Mouse (Mus musculus): ENCODE measurements around the gene Fmr1.
"Not testable (repeated sequence)": the region's sequence is repeated elsewhere in the genome, so short reads cannot be mapped to it uniquely, and the experiment has no call there.

Fmr1 gene

DNA sequence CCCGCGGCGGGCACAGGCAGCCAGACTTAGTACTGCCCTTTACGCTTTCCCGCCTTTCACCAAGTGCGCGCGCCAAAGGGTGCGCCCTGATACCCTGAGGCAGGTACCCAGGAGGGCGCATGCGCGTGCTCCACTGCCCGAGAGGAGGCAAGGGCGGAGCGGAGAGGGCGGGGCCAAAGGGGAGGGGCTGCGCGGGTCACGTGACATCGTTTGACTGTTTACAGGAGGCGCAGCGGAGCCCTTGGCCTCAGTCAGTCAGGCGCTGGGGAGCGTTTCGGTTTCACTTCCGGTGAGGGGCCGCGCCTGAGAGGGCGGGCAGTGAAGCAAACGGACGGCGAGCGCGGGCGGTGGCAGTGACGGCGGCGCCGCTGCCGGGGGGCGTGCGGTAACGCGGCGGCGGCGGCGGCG is at the start of gene Fmr1:
Gene Fmr1 (plus strand): TSS at position 209 of the 408 bp plus-strand sequence.
- DNase-seq = peak; percentile 97

DNA sequence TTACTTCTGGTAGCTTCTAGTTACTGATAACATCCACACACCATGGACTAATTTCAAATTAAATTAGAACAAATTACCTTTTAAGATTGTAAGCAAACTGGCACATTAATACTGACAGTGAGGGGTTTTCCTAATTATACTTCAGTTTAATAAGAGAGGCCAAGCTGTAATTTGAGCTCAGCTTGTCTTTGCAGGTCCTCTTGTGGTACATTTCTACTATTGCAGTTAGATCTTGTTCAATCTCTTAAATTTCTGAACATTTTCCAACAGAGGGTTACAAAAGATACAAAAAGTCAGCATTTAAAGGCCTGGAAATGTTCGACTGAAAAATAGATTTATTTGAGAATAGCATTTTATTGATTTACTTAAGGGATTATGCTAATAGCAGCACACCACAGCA is 36.7 kb upstream of the Fmr1 start:
- no peak for DNase-seq

DNA sequence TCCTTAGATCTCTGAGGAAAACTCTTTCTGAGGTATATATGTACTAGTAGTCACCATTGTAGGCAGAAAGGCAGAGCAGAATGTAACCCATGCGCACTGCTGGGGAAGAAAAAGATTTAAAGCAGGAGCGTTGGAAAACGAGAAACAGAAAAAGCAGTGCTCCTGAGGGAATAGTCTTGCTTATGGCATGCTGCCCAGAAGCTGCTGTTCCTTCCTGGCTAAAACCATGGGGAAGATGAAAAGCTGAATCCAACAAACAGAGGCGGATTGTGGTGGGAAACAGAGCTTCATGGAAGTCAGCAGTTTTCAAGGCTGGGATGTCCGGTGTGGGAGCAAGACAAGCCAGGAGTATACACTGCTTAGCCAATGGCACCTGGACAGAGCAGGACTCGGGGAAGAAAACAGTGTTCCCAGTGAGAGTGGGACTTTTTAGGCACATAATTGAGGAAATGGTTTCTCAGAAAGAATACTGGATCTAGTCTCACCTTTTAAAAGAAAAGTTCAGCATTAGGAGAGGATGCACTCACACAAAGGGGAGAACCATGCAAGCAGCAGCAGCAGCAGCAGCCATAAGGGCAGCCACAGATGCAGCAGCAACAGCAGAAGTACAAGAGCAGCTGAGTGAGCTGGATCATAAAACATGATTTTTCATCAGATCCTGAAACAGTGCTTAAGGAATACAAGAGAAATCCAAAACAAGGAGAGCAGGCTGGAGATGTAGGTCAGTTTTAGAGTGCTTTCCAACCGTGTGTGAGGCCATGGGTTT is 33.0 kb upstream of the Fmr1 start:
- DNase-seq = no peak

DNA sequence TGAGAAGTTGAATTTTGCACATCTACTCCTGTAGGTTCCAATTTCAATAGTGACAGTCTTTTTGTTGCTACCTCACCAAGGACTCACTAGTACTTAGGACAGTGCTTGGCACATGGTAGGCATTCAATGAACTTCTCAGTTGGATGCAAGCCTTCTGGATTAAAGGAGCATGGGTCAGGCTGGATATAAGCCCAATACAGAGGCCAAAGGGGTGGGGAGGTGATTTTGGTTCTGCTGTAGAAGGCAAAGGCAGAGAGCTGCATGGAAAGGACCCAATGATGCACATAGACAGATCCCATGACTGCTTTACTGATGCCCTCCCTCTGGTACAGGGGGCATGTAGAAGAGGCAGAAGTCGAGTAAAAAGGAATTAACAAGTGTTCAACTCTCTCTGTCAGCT is 833 bp upstream of the Fmr1 start:
- peak; percentile 4 for DNase-seq

DNA sequence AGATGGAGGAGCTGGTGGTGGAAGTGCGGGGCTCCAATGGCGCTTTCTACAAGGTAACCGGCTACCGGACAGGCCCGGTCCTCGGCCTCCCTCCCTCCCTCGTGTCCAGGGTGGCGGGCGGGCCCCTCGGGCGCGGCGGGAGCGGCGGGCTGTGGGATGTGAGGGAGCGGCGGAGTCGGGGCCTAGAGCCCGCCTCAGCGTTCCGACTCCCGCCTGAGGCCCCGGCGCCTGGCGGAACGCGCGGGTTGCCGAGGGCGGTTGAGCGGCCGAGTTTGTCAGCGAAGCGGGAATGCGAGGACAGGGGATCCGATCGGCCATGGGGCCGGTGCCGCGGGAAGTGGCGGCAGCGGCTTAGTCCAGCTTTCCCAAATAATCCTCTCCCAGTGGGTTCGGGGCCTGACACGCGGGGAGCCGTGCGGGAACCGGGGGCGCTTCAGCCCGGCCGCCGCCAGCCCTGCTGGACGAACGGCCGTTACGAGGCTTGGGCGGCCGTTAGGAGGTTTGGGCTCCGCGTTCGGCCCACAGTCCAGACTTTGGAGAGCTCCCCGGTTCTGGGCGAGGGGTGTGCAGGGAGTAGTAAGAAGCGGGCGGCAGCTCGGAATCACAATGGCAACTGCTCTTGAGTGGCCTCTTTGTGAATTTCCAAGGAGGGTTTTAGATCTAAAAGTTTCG is 610 bp downstream of the Fmr1 start:
- DNase-seq = peak; percentile 5

DNA sequence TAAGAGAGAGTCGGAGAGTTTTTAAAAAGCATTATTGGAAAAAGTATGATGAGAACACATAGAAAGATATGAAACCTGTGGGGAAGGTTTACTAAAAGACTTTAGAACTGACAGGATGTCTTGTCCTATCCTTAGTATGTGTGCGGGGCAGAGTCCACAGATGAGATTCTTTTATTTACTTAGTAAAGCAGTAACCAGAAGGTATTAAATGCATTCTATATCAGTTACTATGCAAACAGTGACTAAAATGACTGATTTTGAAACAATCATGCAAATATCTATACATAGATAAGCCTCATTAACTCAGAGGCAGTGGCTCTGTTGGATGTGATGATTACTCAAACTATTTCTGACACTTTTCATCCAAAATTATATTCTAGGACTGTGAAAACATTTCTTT is 6.4 kb downstream of the Fmr1 start:
- DNase-seq = no peak

DNA sequence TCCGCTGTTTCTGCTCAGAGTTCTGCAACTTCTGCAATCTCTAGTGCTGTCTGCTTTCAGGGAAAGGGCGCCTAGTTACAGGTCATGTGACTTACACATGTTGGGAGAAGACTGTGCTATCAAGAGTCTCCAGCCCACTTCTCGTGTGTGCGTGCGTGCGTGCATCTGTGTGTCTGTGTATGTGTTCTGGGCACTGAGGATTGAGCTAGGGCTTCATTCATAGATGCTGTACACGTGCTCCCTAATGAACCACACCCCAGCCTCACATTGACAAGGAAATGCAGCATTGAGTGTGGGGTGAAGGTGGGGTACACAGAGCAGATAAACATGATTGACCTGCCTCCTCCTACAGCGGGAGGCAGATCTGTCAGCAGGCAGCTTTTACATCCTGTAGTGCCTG is 13.6 kb downstream of the Fmr1 start:
- DNase-seq = not testable (repeated sequence)

DNA sequence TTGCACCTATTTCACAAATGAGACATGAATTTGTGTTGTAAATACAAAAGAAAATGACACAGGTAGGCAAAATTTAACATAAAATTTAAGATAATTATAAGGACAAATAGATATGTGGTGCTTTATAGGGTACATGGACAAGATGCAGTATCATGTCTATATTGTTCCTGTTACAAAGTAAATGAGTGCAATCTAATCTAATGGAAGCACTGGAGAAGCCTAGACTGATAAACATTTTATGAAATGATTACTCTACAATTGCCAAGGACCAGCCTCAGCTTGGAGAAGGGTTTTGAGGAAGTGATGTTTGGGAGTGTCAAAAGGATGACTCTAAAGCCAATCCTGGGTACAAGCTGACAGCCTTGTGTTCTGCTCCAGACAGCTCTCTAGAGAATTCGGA is 58.6 kb downstream of the Fmr1 start:
- DNase-seq = no peak

DNA sequence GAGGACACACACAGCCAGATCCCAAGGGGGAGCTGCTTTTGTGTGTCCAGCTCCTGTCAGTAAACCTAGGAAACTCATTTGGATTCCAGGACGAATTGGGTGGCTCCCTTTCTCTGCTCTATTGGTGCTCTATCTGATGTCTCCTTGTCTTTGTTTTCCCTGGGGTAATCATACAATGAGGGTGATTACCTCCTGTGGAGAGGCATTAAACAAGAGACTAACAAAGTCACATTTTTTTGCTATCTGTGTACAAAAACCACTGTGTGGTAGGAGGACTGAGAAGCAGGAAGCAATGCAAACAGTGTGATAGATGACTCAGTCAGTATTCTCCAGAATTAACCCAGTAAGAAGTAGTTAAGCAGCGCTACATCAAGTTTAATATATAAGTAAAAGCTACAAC is 61.7 kb downstream of the Fmr1 start:
- DNase-seq = no peak

DNA sequence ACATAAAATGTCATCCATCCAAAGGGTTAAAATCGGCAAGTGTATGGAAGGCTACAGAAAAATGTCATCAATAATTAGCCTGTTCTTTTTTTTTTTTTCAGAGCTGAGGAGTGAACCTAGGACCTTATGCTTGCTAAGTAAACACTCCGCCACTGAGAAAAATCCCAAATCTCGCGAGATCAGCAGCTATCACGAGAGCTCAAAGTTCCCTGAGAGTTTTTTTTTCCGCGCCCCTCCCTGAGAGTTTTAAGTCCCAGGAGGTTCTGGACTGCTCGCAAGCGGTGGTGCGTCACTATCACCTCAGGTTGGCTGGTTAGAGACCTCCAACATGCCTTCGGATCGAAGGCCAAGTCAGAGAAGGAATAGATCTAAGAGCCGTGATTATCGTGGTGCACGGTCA is 83.3 kb downstream of the Fmr1 start, which contains the start of gene Fmr1nb:
Gene Fmr1nb (plus strand): TSS at position 234 of the 400 bp plus-strand sequence.
- no peak for DNase-seq

All from kidney, adult 11 months (tissue).